Mouse (Mus musculus) forebrain, embryonic 13.5 days (tissue): ENCODE results near the gene Ube2q2. TPM values are rescaled to one million over a fixed set of nuclear protein-coding genes. Genes with fewer than 3 reads are reported as not detected.

Source experiments
- ATAC-seq: fragments of 200-750 bp; cut with Nextera tagmentation; 2 replicates; pipeline ENCODE4 v1.8.0; 2017
- H3K27ac ChIP-seq: fragments of 300-500 bp; sonication (generic); 2 replicates; pipeline ENCODE4 v1.5.1; 2015; ENCODE audit warnings: inconsistent platforms, mild to moderate bottlenecking, moderate library complexity
- H3K27me3 ChIP-seq: fragments of 300-500 bp; sonication (generic); 2 replicates; pipeline ENCODE4 v1.6.1; 2015; ENCODE audit warnings: mild to moderate bottlenecking, inconsistent platforms
- H3K36me3 ChIP-seq: fragments of 300-500 bp; sonication (generic); 2 replicates; pipeline ENCODE4 v1.6.1; 2015; ENCODE audit warnings: mild to moderate bottlenecking, inconsistent platforms; ENCODE audit not compliant: poor library complexity, severe bottlenecking
- H3K4me1 ChIP-seq: fragments of 300-500 bp; sonication (generic); 2 replicates; pipeline ENCODE4 v1.6.1; 2015; ENCODE audit warnings: inconsistent platforms
- H3K4me2 ChIP-seq: fragments of 300-500 bp; sonication (generic); 2 replicates; pipeline ENCODE4 v1.6.1; 2015; ENCODE audit warnings: inconsistent platforms, mild to moderate bottlenecking, moderate library complexity
- H3K4me3 ChIP-seq: fragments of 300-500 bp; sonication (generic); 2 replicates; pipeline ENCODE4 v1.5.1; 2015; ENCODE audit warnings: mild to moderate bottlenecking, inconsistent platforms
- H3K9ac ChIP-seq: fragments of 300-500 bp; sonication (generic); 2 replicates; pipeline ENCODE4 v1.6.1; 2015; ENCODE audit warnings: mild to moderate bottlenecking, inconsistent platforms
- H3K9me3 ChIP-seq: fragments of 300-500 bp; sonication (generic); replicated peaks from 2 replicates; pipeline ENCODE4 v1.6.1; 2016; ENCODE audit warnings: inconsistent platforms
- WGBS: fragments of 180-500 bp; shearing (Covaris S2); methylation state at CpG from one replicate; pipeline ENCODE4 v1.1.7; 2015; 5-methylcytosine and 5-hydroxymethylcytosine counted together
- polyA plus RNA-seq: library from polyadenylated mRNA; unstranded; fragments of >200 nt; fragmentation: Nextera tagmentation; extraction: Ambion mirVana; gene quantifications from 2 replicates; pipeline ENCODE4 v1.2.1, GENCODE M21; 2015

The Ube2q2 gene
- polyA plus RNA-seq, 1 experiment from 2014 or later, result 32.0 TPM

DNA sequence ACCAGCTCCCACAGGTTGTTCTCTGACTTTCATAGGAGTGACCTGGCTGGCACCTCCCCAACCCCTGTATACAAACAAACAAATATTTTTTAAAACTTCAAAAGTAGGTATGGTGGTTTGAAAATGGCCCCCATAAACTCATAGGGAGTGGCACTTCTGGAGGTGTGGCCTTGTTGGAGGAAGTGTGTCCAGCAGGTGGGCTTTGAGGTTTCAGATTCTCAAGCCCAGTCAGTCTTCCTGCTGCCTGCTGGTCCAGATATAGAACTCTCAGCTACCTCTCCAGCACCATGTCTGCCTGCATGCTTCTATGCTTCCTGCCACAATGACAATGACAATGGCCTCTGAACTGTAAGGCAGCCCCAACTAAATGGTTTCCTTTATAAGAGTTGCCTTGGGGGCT lies 16.8 kb upstream of the Ube2q2 start:
- Histone ChIP-seq H3K27me3 (no peaks in the 10 kb centered on the region), H3K9me3 (no peaks in the 10 kb centered on the region), H3K36me3 (no peaks in the 10 kb centered on the region), H3K4me1 (no peaks in the 10 kb centered on the region), H3K4me3 (no peak overlapping the region), H3K27ac (no peak overlapping the region), H3K9ac (no peak overlapping the region), H3K4me2 (no peak overlapping the region)
- no peak for ATAC-seq

- Histone ChIP-seq H3K4me3 (no peak overlapping the region), H3K9me3 (no peaks in the 10 kb centered on the region), H3K9ac (no peak overlapping the region), H3K27me3 (no peaks in the 10 kb centered on the region), H3K4me1 (no peaks in the 10 kb centered on the region), H3K4me2 (no peak overlapping the region), H3K27ac (no peak overlapping the region), H3K36me3 (no peaks in the 10 kb centered on the region)
- 53% methylated on average over 5 of the region's 5 CpGs for WGBS
- no peak for ATAC-seq
Measured at GRCm38 (mm10) chr9:55136576-55136975, 12.1 kb upstream of the Ube2q2 start.

GRCm38 (mm10) chr9:55137112-55137511 lies 11.5 kb upstream of the Ube2q2 start:
- WGBS, result 92% methylated on average over 4 of the region's 4 CpGs
- H3K27ac ChIP-seq, result no peak overlapping the region
- H3K9me3 ChIP-seq, result no peaks in the 10 kb centered on the region
- no peak overlapping the region for H3K9ac ChIP-seq
- no peak for ATAC-seq
- H3K27me3 ChIP-seq, result no peaks in the 10 kb centered on the region
- H3K4me3 ChIP-seq, result no peak overlapping the region
- H3K4me2 ChIP-seq, result no peak overlapping the region
- H3K4me1 ChIP-seq, result no peaks in the 10 kb centered on the region
- H3K36me3 ChIP-seq, result no peaks in the 10 kb centered on the region

GRCm38 (mm10) chr9:55139958-55140357 lies 8.7 kb upstream of the Ube2q2 start:
- no peak for ATAC-seq
- no peaks in the 10 kb centered on the region for H3K9me3 ChIP-seq
- no peaks in the 10 kb centered on the region for H3K27me3 ChIP-seq
- no peaks in the 10 kb centered on the region for H3K36me3 ChIP-seq
- H3K4me3 ChIP-seq, result no peak overlapping the region
- H3K4me1 ChIP-seq, result no peaks in the 10 kb centered on the region
- no peak overlapping the region for H3K27ac ChIP-seq
- H3K9ac ChIP-seq, result no peak overlapping the region
- WGBS, result 77% methylated on average over 5 of the region's 5 CpGs
- no peak overlapping the region for H3K4me2 ChIP-seq

GRCm38 (mm10) chr9:55149499-55150278 lies 1.0 kb downstream of the Ube2q2 start:
- ATAC-seq, result peak; percentile 65

GRCm38 (mm10) chr9:55150279-55150726 lies 1.6 kb downstream of the Ube2q2 start:
- Histone ChIP-seq H3K4me2 (peak overlapping the region; percentile 91), H3K27ac (no peak overlapping the region), H3K36me3 (no peaks in the 10 kb centered on the region), H3K27me3 (no peaks in the 10 kb centered on the region), H3K4me1 (peaks cover 27% of the 10 kb centered on the region), H3K9ac (peak overlapping the region; percentile 94), H3K4me3 (peak overlapping the region; percentile 95), H3K9me3 (no peaks in the 10 kb centered on the region)
- WGBS, result 2% methylated on average over 13 of the region's 13 CpGs
- ATAC-seq, result no peak

More at GRCm38 (mm10) chr9:55149499-55150278, 1.0 kb downstream of the Ube2q2 start:
- under 1% methylated on average over 71 of the region's 93 CpGs for WGBS
- Histone ChIP-seq H3K9ac (peak overlapping the region; percentile 94), H3K27me3 (no peaks in the 10 kb centered on the region), H3K9me3 (no peaks in the 10 kb centered on the region), H3K27ac (peak overlapping the region; percentile 79), H3K4me2 (peak overlapping the region; percentile 91), H3K4me1 (peaks cover 27% of the 10 kb centered on the region), H3K4me3 (peak overlapping the region; percentile 95), H3K36me3 (no peaks in the 10 kb centered on the region)

DNA sequence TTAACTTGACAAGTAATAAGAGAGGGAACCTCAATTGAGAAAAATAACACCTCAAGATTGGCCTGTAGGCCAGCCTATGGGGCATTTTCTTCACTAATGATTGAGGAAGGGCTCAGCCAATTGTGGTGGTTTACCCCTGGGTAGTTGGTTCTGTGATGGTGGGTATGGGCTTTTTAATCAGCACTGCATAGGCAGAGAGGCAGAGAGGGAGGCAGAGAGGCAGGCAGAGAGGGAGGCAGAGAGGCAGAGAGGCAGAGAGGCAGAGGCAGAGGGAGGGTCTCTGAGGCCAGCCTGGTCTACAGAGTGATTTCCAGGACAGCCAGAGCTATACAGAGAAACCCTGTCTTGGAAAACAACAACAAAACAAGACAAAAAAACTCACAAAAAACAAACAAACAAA lies 2.4 kb downstream of the Ube2q2 start:
- Histone ChIP-seq H3K27ac (no peak overlapping the region), H3K4me3 (peak overlapping the region; percentile 95), H3K4me1 (peaks cover 27% of the 10 kb centered on the region), H3K36me3 (no peaks in the 10 kb centered on the region), H3K9me3 (no peaks in the 10 kb centered on the region), H3K4me2 (peak overlapping the region; percentile 91), H3K9ac (no peak overlapping the region), H3K27me3 (no peaks in the 10 kb centered on the region)
- no peak for ATAC-seq

DNA sequence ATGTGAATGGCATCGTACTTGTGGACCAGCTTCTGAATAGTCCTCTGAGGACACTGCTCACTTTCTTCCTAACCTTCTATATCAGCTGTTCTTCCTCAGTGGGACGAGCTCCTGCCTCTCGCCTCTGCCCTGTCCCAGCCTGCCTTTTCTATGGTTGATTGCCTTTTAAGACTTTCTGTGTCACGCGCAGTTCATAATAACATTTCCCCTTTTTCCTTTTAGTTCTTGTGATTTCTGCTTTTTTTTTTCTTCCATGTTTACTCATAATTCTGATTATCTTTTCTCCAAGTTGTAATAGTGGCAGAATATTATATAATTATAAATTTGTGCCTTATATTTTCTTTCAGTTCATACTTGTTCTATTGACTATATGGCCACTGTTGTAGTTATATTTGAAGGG lies 4.3 kb downstream of the Ube2q2 start:
- WGBS, result 86% methylated on average over 5 of the region's 5 CpGs
- no peak for ATAC-seq

GRCm38 (mm10) chr9:55170655-55171412 lies 22.2 kb downstream of the Ube2q2 start:
- ATAC-seq, result no peak
- Histone ChIP-seq H3K27ac (no peak overlapping the region), H3K4me3 (no peak overlapping the region), H3K27me3 (no peaks in the 10 kb centered on the region), H3K4me1 (no peaks in the 10 kb centered on the region), H3K36me3 (no peaks in the 10 kb centered on the region; the same call in 1 of the 2 replicates), H3K4me2 (no peak overlapping the region), H3K9ac (no peak overlapping the region), H3K9me3 (no peaks in the 10 kb centered on the region)
- 85% methylated on average over 7 of the region's 7 CpGs for WGBS

More for the DNA sequence above, 4.3 kb downstream of the Ube2q2 start:
- no peak overlapping the region for H3K4me3 ChIP-seq
- no peak overlapping the region for H3K4me2 ChIP-seq
- H3K27ac ChIP-seq, result no peak overlapping the region
- H3K36me3 ChIP-seq, result no peaks in the 10 kb centered on the region
- H3K4me1 ChIP-seq, result peaks cover 27% of the 10 kb centered on the region
- H3K27me3 ChIP-seq, result no peaks in the 10 kb centered on the region
- H3K9me3 ChIP-seq, result no peaks in the 10 kb centered on the region
- no peak overlapping the region for H3K9ac ChIP-seq

- H3K4me2 ChIP-seq, result no peak overlapping the region
- H3K9ac ChIP-seq, result no peak overlapping the region
- no peak for ATAC-seq
- H3K36me3 ChIP-seq, result peaks cover 4% of the 10 kb centered on the region
- no peaks in the 10 kb centered on the region for H3K9me3 ChIP-seq
- no peak overlapping the region for H3K4me3 ChIP-seq
- 91% methylated on average over 1 of the region's 1 CpGs for WGBS
- H3K27ac ChIP-seq, result no peak overlapping the region
- no peaks in the 10 kb centered on the region for H3K4me1 ChIP-seq
- H3K27me3 ChIP-seq, result no peaks in the 10 kb centered on the region
Measured at GRCm38 (mm10) chr9:55172195-55172685, 23.6 kb downstream of the Ube2q2 start.

DNA sequence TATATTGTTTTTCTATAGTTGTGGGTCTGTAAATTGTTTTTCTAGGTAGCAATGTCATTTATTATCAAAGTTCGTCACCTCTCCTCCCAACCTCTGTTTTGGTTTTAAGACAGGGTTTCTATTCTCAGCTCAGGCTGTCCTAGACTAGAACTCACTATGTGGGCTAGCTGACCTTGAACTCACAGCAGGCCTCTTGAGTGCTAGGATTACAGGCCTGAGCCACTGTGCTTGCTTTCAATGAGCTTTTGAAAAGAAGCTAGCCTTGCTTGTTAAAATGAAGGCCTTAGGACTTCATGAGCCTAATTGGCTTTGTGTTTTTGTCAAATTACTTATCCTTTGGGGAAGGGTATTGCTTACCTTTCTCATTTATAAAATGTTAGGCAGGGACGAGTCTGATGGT lies 25.6 kb downstream of the Ube2q2 start:
- no peak overlapping the region for H3K4me3 ChIP-seq
- H3K27me3 ChIP-seq, result no peaks in the 10 kb centered on the region
- no peak overlapping the region for H3K27ac ChIP-seq
- no peaks in the 10 kb centered on the region for H3K4me1 ChIP-seq
- H3K9ac ChIP-seq, result no peak overlapping the region
- no peak for ATAC-seq
- no peak overlapping the region for H3K4me2 ChIP-seq
- no peaks in the 10 kb centered on the region for H3K9me3 ChIP-seq
- WGBS, result 44% methylated on average over 2 of the region's 2 CpGs
- H3K36me3 ChIP-seq, result peaks cover 4% of the 10 kb centered on the region

- Histone ChIP-seq H3K9me3 (no peaks in the 10 kb centered on the region), H3K36me3 (peaks cover 22% of the 10 kb centered on the region), H3K27me3 (no peaks in the 10 kb centered on the region), H3K4me3 (no peak overlapping the region), H3K9ac (no peak overlapping the region), H3K4me2 (no peak overlapping the region), H3K4me1 (no peaks in the 10 kb centered on the region), H3K27ac (no peak overlapping the region)
- ATAC-seq, result no peak
- WGBS, result 88% methylated on average over 3 of the region's 3 CpGs
Measured at GRCm38 (mm10) chr9:55195876-55196275, 47.2 kb downstream of the Ube2q2 start.
